Mouse (Mus musculus) embryonic fibroblast, embryonic 13.5 days (primary cell): Measurements from ENCODE around the gene Phyh. TPM values are rescaled to one million over a fixed set of nuclear protein-coding genes. Genes with fewer than 3 reads are reported as not detected.
A peak's percentile ranks its signal among the peaks of the same experiment; 100 is the strongest.

ENCODE experiments used
- H3K27ac ChIP-seq: 2 replicates; pipeline ENCODE4 v1.5.1; 2012; ENCODE audit warnings: low read length, control low read depth, inconsistent platforms; ENCODE audit not compliant: insufficient read depth
- H3K4me1 ChIP-seq: 2 replicates; pipeline ENCODE4 v1.6.1; 2011; ENCODE audit warnings: low read length; ENCODE audit not compliant: control insufficient read depth, insufficient read depth
- H3K4me3 ChIP-seq: 2 replicates; pipeline ENCODE4 v1.5.1; 2011; ENCODE audit warnings: mild to moderate bottlenecking, control low read depth, low read length; ENCODE audit not compliant: insufficient read depth
- CTCF ChIP-seq: IDR thresholded peaks from 2 replicates; pipeline ENCODE4 v1.5.1; 2011; ENCODE audit warnings: mild to moderate bottlenecking, control low read depth, low read length, moderate library complexity, borderline replicate concordance; ENCODE audit not compliant: insufficient read depth
- POLR2A ChIP-seq: IDR thresholded peaks from 2 replicates; pipeline ENCODE4 v1.6.1; 2011; ENCODE audit warnings: low read depth, mild to moderate bottlenecking, control low read depth, low read length, moderate library complexity
- polyA plus RNA-seq: library from polyadenylated mRNA; stranded (reverse); fragments of >200 nt; gene quantifications from 2 replicates; pipeline ENCODE4 v1.2.4, GENCODE M21; 2011; ENCODE audit warnings: low read depth; ENCODE audit not compliant: missing spikeins, insufficient read length

Phyh gene
- polyA plus RNA-seq, 1 experiment: 32.4 TPM

DNA sequence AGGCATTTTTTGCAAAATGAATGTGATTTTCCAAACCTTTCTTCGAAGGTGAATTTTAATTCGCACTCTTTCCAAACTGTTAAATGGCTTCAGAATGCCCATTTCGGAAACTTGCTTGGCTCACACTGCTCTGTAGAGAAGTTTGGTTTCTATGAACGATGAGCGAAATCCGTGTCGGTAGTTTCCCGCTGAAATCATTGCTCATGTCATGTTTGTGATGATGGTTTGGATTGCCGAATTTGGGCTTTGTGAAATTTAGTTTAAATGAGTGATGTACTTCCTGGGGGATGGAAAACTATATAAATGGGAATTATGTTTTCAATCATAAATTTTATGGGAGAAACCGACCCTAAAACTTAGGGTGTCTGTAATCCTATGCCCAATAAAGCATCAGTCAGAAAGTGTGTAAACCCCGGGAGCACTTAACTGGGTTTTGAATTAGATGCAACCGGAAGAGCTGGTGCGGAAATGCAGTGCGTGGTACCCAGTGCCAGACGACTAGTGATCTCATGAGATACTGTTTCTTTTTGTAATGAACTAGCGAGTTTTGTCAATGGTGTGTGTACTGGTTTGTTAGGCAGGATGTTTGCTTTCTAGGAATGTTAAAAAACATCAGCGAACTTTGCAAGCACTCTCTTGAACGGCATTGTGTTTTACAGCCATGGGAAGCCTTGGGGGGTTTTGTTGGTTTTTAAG, 35.7 kb upstream of the Phyh start:
- Histone ChIP-seq H3K4me3 (peak overlapping the region; percentile 99), H3K4me1 (peaks cover 7% of the 10 kb centered on the region), H3K27ac (peak overlapping the region; percentile 96)
- TF ChIP-seq POLR2A (no peak), CTCF (no peak)

- no peak overlapping the region for H3K27ac ChIP-seq
- no peak overlapping the region for H3K4me3 ChIP-seq
Measured at GRCm38 (mm10) chr2:4886896-4887295, 31.9 kb upstream of the Phyh start.

GRCm38 (mm10) chr2:4895598-4895997, 23.2 kb upstream of the Phyh start:
- TF ChIP-seq CTCF (no peak), POLR2A (no peak)
- no peaks in the 10 kb centered on the region for H3K4me1 ChIP-seq
- no peak overlapping the region for H3K4me3 ChIP-seq

More at GRCm38 (mm10) chr2:4886896-4887295, 31.9 kb upstream of the Phyh start:
- H3K4me1 ChIP-seq: peaks cover 3% of the 10 kb centered on the region; the same call in 1 of the 2 replicates
- TF ChIP-seq CTCF (no peak), POLR2A (no peak)

DNA sequence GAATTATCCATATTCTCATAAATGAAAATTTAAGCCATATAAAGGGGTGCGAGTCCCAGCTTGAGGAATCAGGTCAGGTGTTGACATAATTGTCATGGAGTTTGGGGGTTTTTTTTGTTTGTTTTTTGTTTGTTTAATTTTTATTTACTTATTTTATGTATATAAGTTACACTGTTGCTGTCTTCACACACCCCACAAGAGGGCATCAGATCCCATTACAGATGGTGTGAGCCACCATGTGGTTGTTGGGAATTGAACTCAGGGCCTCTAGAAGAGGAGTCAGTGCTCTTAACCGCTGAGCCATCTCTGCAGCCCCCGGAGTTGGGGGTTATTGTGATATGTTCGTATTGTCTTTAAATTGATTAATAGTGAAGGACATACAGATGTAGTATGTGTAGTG, 21.8 kb upstream of the Phyh start:
- Histone ChIP-seq H3K4me3 (no peak overlapping the region), H3K27ac (no peak overlapping the region), H3K4me1 (no peaks in the 10 kb centered on the region)
- no peak for TF ChIP-seq CTCF
- TF ChIP-seq POLR2A: no peak

More at GRCm38 (mm10) chr2:4895598-4895997, 23.2 kb upstream of the Phyh start:
- no peak overlapping the region for H3K27ac ChIP-seq

GRCm38 (mm10) chr2:4900624-4901023, 18.2 kb upstream of the Phyh start:
- Histone ChIP-seq H3K4me1 (no peaks in the 10 kb centered on the region), H3K4me3 (no peak overlapping the region), H3K27ac (no peak overlapping the region)
- TF ChIP-seq CTCF (no peak), POLR2A (no peak)

DNA sequence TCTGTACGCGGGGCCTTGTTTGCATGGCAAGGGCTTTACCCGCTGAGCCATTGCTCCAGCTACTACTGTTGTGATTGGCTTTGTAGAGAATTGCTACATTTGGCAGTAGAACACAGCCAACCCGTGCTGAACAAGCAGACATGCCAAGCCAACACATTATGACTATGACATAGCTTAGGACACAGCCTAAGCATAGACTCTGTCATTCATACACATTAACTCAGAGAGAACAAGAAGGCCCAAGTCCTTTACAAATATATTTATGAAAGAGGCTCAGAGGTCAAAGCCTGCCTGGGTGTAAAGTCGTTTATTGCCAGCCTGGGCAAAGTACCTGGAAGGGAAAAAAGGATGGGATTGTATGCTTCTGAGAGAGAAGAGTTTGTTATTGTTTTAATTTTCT, 16.5 kb upstream of the Phyh start:
- H3K27ac ChIP-seq: no peak overlapping the region
- H3K4me1 ChIP-seq: no peaks in the 10 kb centered on the region
- no peak for TF ChIP-seq POLR2A
- no peak for TF ChIP-seq CTCF
- no peak overlapping the region for H3K4me3 ChIP-seq

DNA sequence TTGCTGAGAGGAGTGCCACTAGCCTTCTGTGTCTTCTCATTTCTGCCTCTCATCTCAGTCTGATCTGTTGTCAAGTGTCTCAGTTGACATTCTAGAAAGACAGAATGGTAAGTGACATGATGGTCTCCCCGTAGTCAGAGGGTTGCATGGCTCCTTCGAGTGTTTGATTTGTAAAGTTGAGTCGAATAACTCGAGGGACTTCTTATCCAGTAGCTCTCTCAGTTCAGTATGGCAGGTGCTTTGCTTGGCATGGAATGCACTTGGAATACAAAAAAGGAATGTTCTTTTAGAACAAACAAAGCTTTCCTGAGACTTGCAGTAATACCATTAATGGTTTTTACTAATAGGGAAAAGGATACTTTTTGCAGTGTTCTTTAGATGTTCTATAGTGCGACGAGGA, 11.7 kb upstream of the Phyh start:
- no peak overlapping the region for H3K4me3 ChIP-seq
- TF ChIP-seq POLR2A: no peak
- TF ChIP-seq CTCF: no peak
- H3K27ac ChIP-seq: no peak overlapping the region
- H3K4me1 ChIP-seq: peaks cover 3% of the 10 kb centered on the region; the same call in 1 of the 2 replicates

DNA sequence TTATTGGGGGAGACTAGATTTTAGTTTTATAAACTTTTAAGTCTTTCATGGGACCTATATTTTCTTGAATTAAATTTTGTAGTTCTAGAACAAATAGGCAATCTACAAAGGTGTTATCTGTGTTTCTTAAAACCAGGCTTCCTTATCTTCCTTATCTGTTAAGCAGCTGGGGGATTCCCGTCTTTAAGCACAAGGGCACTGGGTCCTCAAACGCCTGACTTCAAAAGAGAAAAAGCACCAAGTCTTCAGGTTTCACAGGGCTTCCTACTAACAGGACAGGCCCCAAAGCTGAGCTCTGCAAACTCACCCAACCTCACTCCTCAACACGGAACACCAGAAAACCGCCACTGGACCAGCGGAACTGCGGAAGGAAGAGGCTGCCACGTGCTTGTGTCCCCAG, 10.9 kb upstream of the Phyh start:
- H3K4me3 ChIP-seq: no peak overlapping the region
- TF ChIP-seq POLR2A (no peak), CTCF (no peak)
- H3K4me1 ChIP-seq: peaks cover 3% of the 10 kb centered on the region; the same call in 1 of the 2 replicates
- H3K27ac ChIP-seq: no peak overlapping the region

DNA sequence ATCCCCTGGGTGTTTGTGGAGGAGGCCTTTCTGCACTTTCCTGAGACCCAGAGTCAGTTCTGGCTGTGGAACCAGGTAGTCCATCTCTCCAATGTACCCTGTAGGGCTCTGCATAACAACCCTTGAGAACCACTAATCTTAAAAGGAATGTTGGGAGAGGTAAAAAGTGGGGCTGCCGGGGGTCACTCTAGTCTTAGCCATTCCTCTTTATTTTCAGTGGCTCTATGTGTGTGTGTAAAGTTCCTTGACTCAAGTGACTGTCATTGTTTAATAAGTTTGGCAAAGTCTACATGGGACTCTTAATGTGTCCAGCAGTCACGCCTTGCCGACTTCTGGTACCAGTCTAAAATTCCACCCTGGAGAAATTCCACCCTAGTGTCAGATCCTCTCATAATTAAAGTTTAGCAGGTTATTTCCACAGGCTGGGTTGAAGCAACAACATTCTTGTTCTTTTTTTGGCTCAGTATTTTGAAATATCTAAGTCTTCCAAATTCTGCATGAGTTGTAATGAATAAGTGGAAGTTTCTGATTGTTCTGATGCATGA, 10.0 kb upstream of the Phyh start:
- Histone ChIP-seq H3K4me3 (no peak overlapping the region), H3K4me1 (peaks cover 3% of the 10 kb centered on the region; the same call in 1 of the 2 replicates), H3K27ac (no peak overlapping the region)
- TF ChIP-seq CTCF (no peak), POLR2A (no peak)

GRCm38 (mm10) chr2:4909909-4910308, 8.9 kb upstream of the Phyh start:
- Histone ChIP-seq H3K4me3 (no peak overlapping the region), H3K4me1 (peaks cover 3% of the 10 kb centered on the region; the same call in 1 of the 2 replicates), H3K27ac (no peak overlapping the region)
- TF ChIP-seq POLR2A: no peak
